Mouse (Mus musculus) heart, postnatal 36 days (tissue): ENCODE measurements around the gene Btf3. TPM values are rescaled to one million over a fixed set of nuclear protein-coding genes. Genes with fewer than 3 reads are reported as not detected.

Experiments used
- DNase-seq, 2 experiments: peaks; one replicate each; pipeline ENCODE4 v3.0.0; 2021 to 2022
- intact Hi-C: fragments of 180-260 bp; cut with DNase I; formaldehyde crosslinking; loops from one replicate; pipeline ENCODE4 v1.15.1; 2025
- total RNA-seq, 2 experiments: library from RNA; stranded (reverse); gene quantifications; 2 replicates each; pipeline ENCODE4 v1.2.3; 2021

Gene Btf3
- total RNA-seq, 2 experiments from 2014 or later = 212 to 214 TPM

DNA sequence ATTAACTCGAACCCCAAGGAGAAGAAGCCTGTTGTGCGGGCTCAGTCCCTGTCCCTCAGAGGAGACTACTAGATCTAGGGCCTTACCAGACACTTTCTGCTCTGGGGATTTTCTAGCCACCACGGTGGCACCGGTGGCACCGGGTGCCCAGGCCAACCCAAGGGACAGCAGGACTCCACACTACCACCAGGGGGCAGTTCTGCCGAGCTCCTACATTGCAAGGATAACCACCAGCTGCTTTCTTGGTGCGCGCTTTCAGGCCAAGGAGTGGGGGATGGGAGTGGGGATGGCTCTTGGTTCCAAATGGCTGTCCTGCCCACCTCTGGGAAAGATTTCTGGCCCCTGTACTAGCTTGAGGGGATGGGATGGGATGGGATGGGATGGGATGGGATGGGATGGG, 34.7 kb upstream of the Btf3 start:
- intact Hi-C loops = loop anchor here (5.0 kb wide), 1 partner anchor 236 kb away; no protein-coding TSS in a partner anchor
- no peak for DNase-seq

DNA sequence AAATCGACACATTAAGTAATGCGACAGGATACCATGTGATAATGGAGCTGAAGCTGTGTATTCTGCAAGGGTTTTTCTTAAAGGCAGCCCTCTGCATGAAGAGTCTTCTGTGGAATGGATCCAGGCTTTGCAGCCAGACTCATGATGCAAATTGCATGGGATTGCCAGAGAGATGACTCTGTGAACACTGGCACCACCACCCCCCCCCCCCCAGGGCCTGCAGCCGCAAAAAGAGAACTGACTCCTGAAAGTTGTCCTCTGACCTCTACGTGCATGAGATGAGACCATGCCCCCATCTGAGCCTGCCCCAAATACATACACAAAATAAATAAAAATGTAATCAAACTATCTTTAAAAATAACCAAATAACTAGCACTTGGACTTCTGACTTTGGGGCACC, 32.7 kb upstream of the Btf3 start:
- intact Hi-C loops = no loop called here
- DNase-seq = no peak

DNA sequence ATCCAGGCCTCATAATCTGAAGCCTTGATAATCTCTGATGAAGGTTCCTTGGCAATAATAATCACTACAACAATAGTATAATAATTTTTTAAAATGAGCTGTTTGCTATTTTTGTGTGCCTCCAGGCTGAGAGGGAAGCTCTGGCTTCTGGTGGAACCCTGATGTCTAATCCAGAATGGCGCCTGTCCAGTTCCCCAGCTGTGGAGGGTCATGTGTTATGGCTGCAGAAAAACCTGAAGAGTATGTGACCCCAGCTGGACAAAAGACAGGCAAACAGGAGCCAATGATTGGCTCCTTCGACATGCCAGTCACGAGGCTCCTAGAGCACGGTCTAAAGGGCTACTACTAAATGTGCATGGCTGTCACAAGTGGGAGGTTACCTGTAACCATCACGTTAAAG, 23.7 kb upstream of the Btf3 start:
- intact Hi-C loops = no loop called here

DNA sequence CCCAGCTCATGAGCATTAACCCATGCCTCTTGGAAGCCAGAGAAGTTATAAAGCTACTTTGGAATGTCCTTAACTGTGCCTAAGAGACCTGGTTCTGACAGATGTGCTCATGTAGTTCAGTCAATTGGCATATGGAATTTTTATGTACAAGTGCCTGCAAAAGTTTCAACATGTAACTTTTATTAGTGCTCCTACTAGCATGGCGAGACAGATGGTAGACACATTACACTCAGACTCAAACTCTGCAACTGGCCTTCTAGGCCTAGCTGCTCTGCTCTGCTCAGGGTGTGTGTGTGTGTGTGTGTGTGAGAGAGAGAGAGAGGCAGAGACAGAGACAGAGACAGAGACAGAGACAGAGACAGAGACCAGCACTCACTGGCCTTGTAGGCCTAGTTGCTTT, 19.4 kb upstream of the Btf3 start:
- intact Hi-C loops = no loop called here
- DNase-seq = no peak

More for the DNA sequence above, 23.7 kb upstream of the Btf3 start:
- peak in 1 of 2 experiments; percentile 29 for DNase-seq

DNA sequence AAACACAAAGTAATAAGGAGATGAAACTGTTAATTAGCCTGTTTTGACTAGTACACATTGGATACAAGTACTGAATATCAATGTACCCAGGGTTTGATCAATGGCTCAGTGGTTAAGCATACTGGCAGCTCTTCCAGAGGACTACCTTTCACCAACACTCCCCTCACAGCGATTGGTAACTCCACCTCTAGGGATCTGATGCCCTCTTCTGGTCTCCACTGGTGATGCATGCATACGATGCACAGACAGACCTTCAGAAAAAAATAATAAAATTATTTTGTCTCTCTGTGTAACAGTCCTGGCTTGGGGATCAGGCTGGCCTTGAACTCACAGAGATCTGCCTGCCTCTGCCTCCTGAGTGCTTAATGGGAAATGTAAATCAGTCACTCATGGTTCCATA, 15.3 kb upstream of the Btf3 start:
- peak in 1 of 2 experiments; percentile 11 for DNase-seq
- intact Hi-C loops = no loop called here

DNA sequence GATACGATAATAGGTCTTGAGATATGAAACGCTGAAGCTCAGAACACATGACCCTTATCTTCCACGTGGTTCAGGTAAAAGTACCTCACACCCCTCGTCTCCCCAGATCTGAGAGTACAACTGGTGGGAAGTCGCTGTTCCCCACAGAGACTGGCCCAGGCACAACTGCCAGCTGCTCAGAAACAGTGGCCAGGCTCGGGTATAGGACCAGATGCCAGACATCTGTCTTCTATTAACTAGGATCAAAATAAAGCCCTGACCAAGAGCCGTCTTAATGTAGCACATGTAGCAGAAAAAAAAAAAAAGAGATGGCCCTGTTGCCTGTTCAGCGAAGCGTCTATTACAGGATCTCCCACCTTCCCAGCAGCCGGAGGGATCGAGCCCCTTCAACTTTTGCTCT, 8.2 kb upstream of the Btf3 start:
- DNase-seq = no peak
- intact Hi-C loops = no loop called here

DNA sequence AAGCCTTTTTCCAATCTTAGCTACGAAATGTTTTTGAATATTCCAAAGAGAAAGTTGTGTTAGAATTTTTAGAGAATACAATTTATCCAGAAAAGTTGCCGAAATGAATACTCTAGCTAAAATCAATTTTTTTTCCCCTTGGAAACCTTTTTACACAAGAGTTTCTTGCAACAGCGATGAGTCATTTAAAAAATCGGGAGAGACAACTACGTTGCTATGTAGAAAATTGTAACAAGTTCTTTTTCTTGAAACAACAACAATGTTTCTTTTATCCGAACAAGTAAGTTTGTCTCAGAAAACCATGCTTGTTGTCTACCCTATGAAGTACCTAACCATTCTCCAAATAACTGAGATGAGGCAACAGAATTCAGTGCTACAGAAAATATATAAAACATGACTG, 1.1 kb upstream of the Btf3 start:
- no peak for DNase-seq
- intact Hi-C loops = loop anchor here (5.0 kb wide), 2 partner anchors 56 to 269 kb away; partner anchors contain the start of genes Ankra2 and Utp15

DNA sequence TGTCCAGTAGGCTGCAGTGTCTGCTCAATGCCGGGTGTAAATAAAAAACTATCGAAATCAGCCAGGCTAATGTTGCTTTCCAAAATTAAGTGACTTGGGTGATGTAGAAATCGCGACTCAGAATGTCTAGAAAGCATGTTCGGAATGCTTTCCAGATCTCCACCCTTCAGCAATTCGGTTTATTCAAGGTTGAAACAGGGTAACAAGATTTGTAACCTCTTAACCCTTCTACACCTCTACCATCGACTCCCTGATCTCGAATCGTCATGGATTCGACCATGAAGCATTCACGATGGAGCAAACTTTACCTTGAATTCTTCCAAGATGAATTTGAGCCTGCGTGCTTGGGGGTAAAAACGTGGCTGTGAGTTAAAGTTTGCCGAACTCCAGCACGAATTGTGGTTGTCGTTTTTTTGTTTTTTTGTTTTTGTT, 456 bp upstream of the Btf3 start:
- intact Hi-C loops = loop anchor here (5.0 kb wide), 2 partner anchors 55 to 270 kb away; partner anchors contain the start of genes Ankra2 and Utp15

DNA sequence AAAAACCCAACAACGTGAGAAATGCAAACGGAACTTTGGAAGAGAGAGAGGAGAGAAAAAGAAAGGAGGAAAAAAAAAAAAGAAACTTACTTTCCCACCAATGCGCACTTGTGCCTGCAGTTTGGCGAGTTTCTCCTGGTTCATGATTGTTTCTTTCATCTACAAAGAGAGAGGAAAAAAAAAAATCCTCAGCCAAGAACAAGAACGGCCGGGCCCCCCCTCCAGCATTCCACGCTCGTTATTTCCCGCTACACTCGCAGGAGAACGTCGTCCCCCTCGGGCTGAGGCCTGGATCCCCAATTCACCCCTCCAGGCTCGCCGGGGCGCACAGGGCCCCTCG, 696 bp downstream of the Btf3 start:
- intact Hi-C loops = loop anchor here (5.0 kb wide), 2 partner anchors 54 to 271 kb away; partner anchors contain the start of genes Ankra2 and Utp15
- no peak for DNase-seq

More for the DNA sequence above, 456 bp upstream of the Btf3 start:
- DNase-seq = no peak

DNA sequence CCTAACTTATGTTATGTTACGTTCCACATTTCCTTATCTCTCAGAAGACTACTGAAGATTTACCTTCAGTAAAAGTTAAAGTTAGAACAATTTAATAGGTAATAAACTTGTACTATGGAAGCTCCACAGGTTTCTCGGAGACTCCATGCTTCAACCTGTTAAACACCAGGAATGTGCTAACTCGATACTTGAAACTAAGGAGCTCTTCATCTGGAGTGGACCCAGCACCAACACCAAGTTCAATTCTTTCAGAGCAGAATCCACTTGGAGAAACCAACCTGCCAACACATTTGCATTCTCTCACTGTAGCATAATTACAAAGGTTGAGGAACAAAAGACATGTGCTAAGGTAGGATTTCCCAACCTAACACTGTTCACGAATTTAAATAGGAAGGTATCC, 1.7 kb downstream of the Btf3 start:
- DNase-seq = no peak
- intact Hi-C loops = loop anchor here (5.0 kb wide), 2 partner anchors 53 to 272 kb away; partner anchors contain the start of genes Ankra2 and Utp15

DNA sequence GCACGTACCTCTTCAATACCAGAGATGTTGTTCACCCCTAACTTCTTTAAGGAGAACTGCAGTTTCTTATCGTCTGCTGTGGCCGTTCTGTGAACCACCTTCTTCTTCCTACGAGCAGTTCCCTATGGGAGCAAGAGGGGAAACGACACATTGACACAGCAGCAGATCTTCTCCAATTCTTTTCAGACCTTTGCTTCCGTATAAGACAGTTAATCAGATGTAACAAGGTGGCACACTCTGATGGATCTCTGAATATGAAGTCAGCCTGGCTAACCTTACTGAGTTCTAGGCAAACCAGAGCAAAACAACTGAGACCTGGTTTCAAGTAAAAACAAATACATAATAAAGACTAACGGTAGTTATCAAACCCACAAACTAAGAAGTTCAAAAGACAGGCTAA, 3.2 kb downstream of the Btf3 start:
- intact Hi-C loops = no loop called here
- DNase-seq = no peak

DNA sequence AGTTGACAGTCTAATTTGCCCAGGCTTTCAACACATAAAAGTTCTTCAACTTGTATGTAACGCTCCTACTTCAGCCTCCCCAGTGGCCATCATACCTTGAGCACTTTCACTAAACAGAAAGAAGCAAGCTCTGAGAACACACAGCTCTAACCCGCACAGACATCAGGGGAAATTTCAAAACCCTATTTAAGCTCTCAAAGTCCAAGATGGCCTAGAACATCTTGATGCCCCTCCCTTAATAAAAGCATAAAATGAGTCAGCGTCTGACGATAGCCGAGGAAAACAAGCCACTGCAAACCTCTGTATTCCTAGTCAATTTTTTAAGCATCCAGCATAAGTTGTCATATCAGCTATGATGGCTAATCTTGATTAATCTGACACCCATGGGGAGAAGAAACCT, 5.2 kb downstream of the Btf3 start:
- intact Hi-C loops = no loop called here
- no peak for DNase-seq

DNA sequence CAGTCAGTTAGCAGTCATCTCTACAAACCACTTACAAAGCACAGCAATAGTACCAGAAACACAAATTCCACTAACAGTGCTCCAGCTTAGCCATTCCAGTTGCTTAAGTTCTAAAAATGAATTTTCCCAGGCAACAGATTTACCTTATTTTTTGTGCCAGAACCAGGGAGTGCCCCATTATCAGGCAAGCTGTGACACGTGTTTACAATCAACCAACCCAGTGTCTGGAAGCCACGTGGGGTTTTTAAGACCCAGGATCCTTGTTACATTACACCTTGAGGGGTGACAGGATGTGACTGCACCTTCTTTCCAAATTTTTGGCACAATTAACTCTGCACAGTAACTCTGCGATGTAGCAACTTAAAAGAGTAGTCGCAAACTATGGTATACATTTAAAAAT, 8.1 kb downstream of the Btf3 start:
- DNase-seq = no peak
- intact Hi-C loops = no loop called here

DNA sequence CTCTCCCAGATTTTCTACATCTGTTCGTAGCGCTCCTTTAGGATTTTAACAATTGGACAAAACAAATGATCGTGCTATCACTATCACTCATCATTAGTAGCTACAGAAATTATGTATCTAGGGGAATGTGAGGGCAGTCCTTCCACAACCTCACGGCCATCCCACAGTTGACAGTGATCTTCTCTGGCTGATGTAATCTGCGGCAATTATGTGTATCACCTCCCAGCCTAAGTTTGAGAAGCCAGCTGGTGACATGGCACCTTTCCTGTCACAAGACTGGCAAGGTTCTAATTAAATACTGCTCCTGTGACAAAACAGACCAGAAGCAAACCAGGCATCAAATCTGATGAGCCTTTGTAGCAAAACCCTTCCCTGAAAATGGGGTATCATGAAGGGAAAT, 8.8 kb downstream of the Btf3 start:
- intact Hi-C loops = no loop called here
- DNase-seq = no peak

DNA sequence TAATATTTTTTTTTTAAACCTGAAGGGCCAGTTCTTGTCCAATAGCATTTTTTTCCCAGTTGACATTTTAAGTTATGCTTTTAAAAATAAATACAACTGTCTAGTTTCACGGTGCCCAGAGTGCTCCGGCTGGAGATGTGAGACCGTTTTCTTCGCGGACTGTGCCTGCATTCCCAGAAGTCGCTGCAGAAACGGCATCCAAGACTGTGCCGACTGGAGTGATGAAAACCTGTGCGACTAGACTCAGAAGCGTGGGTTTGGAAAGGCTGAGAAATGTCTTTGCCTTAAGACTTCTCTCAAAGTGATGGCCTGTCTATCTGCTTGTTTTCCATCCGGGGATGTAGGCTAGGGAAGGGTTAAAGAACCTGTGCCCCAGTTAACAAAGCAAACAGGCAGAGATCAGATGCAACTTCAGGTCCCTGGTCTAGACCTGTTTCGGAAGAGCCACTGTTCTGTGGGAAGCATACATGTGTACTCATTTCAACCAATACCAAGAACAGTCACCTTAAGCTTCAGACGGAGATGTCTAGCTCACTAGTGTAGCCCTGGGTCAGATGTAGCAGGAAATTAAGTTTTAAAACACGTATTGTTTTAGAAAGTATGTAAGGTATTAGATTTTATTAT, 9.8 kb downstream of the Btf3 start:
- intact Hi-C loops = no loop called here
- no peak for DNase-seq

DNA sequence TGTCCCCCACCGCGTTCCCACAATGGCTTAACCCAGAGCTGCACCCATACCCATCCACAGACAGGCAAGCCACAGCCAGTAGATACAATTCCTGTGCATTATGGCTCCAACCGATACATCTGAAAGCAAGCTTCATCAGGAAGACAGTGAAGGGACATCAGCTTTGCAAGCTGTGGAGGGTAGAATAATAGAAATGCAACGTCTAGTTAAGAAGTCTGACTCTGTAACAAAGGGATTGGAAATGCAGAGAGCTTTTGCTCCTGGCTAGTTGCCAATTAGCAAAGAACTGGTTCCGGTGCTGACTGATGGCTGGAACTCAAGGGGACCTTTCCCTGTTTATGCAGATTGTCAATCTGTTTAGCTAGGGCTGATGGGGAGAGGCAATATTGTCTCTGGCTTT, 10.4 kb downstream of the Btf3 start:
- intact Hi-C loops = no loop called here
- no peak for DNase-seq

DNA sequence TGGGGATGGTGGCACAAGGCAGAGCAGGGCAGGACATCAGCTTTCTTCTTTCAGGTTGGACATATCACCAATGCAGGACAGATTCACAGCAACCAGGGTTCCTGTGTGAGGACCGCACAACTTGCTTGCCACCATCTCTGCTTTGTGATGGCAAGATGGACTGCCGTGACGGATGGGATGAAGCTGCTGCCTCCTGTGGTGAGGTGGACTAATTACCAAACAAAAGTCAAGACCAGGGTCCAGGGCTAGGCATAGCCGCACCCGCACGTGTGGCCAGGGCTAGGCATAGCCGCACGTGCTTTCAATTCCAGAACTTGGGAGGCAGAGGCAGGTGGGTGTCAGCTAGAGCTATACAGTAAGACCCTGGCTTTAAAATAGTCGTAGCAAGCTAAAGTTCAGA, 11.5 kb downstream of the Btf3 start:
- intact Hi-C loops = no loop called here
- no peak for DNase-seq

DNA sequence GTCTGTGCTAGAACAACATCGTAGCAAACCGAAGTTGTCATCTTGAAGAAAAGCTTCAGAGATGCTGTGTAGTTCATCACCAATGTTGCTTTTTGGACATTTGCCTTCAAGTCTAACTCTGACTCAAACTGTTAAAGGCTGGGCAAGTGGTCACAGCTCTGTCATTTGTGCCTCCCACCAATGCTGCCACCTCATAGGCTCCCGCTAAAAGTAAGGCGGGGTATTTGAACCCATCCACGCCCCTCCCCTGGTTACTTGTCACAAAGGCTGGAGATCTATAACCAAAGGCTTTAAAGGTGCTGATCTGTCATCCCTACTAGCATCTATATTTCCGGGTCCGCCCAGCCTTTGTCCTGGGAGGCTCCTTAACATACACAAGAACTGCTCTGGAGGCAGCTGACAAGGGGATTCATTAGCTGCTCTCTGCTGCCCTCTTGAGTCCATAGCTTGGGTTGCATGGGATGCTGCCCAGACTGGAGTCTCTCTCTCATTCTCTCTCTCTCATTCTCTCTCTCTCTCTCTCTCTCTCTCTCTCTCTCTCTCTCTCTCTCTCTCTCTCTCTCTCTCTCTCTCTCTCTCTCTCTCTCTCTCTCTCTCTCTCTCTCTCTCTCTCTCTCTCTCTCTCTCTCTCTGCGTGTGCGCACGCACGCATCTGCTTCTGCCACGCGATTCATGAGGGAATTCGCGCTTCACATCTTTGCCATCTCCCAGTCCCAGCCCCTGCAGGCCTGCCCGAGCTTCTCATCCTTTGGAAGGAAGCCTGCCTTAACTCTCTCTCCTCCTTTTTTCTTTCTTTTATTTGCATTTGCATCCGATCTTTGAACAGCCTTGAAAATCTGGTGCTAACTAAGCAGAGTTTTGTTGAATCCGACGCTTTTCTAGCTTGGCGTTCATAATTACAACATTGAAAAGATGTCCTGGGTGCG, 17.7 kb downstream of the Btf3 start:
- DNase-seq = peak; percentile 71 to 78
- intact Hi-C loops = loop anchor here (2.0 to 5.0 kb wide), 2 partner anchors 37 to 268 kb away; partner anchors contain the start of genes Ankra2 and Utp15

DNA sequence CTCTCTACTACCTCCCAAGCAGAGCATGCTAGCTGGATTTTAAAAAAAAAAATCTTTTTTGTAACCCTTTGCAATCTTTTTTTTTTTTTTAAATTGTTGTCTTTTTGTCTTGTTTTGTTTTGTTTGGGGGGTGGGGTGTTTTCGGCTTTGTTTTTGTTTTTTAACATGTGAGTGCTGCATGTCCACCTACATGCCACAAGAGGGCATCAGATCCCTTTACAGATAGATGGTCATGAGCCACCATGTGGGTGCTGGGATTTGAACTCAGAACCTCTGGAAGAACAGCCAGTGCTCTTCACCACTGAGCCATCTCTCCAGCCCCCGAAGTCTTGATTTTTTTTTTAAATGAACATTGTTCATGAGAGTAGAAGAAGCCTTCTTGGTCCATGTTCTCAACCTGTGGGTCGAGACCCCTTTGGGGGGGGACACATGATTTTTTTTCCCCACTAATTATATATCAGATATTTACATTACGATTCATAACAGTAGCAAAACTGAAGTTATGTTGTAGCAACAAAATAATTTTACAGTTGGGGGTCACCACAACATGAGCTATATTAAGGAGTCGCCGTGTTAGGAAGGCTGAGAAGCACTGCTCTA, 18.8 kb downstream of the Btf3 start:
- no peak for DNase-seq
- intact Hi-C loops = loop anchor here (2.0 to 5.0 kb wide), 2 partner anchors 36 to 267 kb away; partner anchors contain the start of genes Ankra2 and Utp15

DNA sequence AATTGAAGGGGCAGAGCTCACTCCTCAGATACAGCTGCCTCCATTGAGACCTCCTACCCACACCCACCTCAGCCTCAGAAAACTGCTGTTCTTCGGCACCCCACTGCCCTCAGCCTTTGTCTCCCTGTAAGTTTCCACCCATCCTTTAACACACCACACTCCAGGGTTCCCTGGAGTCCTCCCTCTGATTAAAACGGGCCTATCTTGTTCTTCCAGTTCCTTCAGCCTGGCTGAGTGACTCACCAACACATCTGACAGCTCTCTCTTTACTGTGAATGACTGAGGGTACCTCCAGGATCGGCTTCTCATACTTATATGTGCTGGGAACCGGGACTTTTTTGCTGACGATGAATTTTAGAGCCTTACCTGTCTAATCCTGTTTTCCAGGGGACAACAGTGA, 20.7 kb downstream of the Btf3 start:
- intact Hi-C loops = loop anchor here (5.0 kb wide), 1 partner anchor 34 kb away; the partner anchor contains the start of genes Ankra2 and Utp15
- DNase-seq = no peak

DNA sequence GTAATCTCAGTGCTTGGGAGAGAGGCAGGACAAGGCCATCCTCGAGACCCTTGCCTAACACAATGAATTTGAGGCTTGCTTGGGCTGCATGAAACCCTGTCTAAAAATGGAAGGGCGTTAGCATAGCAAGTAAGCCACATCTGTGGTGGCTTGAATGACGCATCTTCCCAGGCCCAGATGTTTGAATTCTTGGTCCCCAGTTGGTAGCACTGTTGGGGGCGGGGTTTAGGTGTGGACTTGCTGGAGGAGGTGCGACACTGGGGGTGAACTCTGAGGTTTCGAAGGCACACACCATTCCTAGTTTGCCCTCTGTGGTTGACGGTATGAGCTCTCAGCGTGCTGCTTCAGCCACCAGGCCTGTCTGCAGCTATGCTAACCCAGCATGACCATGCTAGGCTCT, 25.1 kb downstream of the Btf3 start:
- no peak for DNase-seq
- intact Hi-C loops = no loop called here
